Mouse (Mus musculus) left cerebral cortex, postnatal 36 days (tissue): Measurements from ENCODE around the gene Tmed1. TPM values are rescaled to one million over a fixed set of nuclear protein-coding genes. Genes with fewer than 3 reads are reported as not detected.
"Not testable (repeated sequence)": the region's sequence is repeated elsewhere in the genome, so short reads cannot be mapped to it uniquely, and the experiment has no call there.

Experiments
- DNase-seq, 2 experiments: peaks; one replicate each; pipeline ENCODE4 v3.0.0; 2021 to 2022; ENCODE audit warnings: low spot score in 2 of 2, mixed read lengths in 1 of 2
- intact Hi-C: fragments of 180-260 bp; cut with DNase I; formaldehyde crosslinking; loops from one replicate; pipeline ENCODE4 v1.15.1; 2025
- total RNA-seq, 2 experiments: library from RNA; stranded (reverse); gene quantifications; 2 replicates each; pipeline ENCODE4 v1.2.3; 2021

Tmed1 gene
- total RNA-seq, result 10 to 100 TPM; 14.2 to 16.7 TPM

DNA sequence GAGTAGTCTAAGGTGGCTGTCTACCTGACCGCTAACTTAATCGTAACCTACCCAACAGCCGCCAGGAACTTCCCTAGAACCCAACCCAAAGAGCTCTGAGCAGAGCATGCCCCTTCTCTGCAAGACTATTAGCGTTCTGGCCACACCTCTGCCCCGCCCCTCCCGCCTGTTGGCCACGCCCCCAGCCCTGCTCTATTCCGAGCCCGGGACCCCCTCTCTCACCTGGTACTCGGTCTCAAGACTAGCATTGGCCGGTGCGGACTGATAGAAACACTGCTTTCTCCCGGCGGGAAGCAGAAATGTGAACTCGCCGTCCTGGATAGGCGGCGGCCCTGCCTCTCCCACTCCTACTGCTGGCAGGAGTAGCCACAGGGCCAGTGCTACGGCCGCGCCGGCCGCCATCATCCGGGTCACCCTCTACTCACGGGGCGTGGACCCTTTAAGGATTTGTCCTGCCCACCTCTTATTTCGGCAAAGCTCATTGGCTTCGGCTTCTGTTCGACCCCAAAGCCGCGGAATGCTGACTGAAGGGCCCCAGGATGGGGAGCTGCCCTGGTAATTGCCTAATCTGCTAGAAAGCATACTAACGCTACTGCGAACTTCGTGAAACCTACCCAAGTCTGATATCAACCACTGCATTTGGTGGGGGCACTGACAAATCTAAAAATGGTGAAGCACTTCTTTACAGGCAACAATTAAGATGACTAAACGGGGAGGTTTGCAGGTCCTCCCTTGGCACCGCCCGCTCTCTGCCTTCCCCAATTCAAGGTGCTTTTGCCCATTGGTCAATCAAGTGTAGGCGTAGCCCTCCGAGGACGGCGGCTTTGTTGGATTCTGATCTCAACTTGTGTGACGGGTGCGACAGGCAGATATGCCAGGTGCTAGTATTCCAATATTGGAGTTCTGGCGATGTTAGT, at the start of gene Tmed1:
TSS of gene Tmed1 (minus strand) at position 481 of the 917 bp plus-strand sequence.
- peak; percentile 95 to 96 for DNase-seq
- intact Hi-C loops, result loop anchor here (5.0 kb wide), 1 partner anchor 37 kb away; the partner anchor contains the start of gene Carm1

DNA sequence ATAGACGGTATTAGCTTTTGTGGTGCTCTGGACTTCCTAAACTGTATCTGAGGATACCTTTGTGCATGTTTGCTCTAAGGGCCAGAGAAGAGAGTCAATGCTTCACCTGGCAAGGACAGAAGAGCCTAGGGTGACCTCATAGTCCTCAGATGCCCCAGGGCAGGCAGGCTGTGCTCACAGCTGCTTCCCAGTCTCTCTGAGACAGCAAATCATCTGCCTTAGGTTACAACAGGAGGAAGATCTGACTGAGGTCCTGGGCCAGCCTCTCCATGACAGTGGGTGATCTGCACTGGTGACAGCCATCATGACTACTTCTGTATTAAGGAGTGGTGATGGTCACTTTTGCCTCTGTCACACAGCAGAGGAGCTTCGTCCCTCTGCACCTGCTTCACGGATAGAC, 49.1 kb upstream of the Tmed1 start:
- intact Hi-C loops, result no loop called here

DNA sequence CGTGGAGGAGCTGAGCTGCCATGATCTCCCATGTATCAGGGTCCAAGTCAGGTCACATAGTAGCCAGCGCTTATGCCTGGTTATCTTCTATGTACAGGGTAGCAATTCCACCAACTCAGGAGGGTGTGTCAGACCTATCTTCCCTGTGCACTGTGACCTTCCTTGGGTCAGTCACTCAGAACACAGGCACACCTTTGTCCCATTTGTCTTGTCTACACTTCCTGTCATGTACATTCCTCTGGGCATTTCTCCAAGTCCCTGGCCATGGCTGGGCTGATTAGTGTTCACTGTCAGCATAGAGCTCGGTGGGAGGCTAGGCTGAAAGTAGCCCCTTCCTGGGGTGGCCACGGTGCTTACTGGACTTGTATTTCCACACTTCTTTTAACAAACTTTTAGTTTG, 48.3 kb upstream of the Tmed1 start:
- intact Hi-C loops, result no loop called here
- DNase-seq, result no peak

More for the DNA sequence above, 49.1 kb upstream of the Tmed1 start:
- no peak for DNase-seq

DNA sequence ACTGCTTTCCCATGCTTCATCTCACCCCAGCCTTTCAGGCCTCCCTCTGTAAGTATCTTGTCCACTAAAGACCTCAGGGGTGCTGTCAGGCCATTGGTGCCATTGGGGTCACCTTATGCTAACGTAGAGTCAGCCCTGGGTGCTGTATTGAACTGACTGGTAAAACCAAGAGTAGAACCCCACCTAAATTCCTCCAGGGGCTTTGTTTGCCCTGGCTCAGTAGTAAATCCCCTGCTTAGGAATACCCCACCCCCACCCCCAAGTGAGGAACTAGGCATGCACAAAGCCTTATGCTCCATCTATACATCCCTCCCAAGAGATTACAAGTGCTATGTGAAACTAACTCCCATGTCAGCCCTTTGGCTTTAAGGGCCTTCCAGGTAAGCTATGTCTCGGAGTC, 47.5 kb upstream of the Tmed1 start:
- intact Hi-C loops, result no loop called here
- DNase-seq, result no peak

DNA sequence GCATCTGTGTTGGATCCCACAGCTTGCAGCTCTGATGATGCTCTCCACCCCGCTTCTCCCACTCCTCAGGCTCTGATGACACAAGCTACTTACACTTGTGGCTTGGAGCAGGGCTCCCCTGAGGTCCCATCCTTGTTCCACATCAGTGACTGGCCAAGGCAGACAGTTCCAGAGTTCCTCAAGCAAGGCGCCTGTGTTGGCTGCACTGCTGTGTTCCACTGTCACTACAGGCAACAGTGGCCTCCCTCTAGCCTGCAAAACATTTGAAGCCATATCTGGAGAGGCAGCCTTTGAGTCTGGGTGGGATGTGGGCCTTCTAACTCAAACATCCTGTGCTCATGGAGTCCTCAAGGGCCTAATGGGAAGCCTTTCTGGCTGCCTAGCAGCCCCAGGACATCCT, 46.9 kb upstream of the Tmed1 start:
- intact Hi-C loops, result no loop called here
- DNase-seq, result no peak

DNA sequence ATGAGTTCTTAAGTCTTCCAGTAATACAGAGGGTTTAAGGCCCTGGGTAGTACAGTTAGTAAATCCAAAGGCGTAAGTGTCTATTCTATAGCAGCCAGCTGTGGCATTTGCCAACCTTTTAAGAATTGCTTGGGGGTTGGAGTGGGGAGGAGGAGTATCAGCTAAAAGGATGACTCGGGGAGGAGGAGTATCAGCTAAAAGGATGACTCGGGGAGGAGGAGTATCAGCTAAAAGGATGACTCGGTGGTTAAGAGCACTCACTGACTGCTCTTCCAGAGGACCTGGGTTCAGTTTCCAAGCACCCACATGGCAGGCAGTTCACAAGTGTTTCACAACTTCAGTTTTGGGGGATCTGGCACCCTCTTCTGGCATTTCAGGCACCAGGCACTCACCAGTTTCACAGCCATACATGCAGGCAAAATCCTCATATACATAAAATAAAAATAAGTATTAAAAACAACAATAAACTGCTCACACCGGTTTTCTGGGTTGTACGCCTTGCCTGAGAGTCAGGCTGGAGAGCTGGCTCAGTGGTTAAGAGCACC, 45.2 kb upstream of the Tmed1 start:
- intact Hi-C loops, result no loop called here
- no peak for DNase-seq

DNA sequence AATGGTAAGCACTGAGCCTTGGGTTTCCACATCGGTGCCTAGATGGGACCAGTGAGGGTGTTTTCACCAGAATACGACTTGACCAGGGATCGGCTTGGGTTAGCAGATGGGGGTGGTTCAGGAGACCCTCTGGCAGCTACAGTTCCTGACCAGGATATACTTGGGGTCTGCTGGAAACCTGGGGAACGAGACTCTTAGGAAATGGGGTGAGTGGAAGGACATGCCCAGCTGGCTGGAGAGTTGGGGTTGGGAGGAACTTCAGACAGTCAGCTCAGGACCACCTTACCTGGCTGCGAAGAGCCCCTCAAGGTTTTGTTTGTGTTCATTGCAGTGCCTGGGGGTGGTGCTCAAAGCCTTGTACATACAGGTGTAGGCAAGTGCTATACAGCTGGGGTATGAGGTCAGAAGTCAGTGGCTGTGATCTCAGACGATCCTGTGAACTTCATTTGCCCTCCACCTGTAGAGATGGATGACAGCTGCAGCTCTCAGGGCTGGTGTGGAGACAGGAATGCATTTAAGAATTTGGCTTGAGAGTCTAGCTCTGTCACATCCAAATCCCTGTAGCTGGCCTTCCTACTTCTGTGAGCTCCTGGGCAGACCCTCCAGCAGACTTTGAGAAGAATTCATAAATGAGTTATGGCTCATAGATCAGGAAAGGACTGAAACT, 43.7 kb upstream of the Tmed1 start:
- no peak for DNase-seq
- intact Hi-C loops, result no loop called here

DNA sequence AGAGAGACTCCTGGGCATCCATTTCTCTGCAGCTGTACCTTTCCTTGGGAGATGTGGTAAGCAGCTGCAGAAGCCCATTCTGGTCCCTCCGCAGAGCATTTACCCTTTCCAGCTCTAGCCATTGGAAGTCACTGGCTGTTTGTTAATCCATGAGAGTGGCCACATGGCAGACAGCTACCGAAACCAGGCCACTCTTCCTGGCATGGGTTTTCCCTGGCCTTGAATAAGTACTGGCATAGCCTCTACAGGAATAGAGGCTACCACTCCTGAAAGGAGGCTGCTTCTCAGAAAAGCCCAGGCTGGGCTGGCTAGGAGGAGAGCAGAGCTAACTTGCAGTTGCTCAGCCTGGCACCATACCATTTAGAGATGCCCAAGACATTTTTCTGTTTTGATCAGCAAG, 41.0 kb upstream of the Tmed1 start:
- no peak for DNase-seq
- intact Hi-C loops, result no loop called here

DNA sequence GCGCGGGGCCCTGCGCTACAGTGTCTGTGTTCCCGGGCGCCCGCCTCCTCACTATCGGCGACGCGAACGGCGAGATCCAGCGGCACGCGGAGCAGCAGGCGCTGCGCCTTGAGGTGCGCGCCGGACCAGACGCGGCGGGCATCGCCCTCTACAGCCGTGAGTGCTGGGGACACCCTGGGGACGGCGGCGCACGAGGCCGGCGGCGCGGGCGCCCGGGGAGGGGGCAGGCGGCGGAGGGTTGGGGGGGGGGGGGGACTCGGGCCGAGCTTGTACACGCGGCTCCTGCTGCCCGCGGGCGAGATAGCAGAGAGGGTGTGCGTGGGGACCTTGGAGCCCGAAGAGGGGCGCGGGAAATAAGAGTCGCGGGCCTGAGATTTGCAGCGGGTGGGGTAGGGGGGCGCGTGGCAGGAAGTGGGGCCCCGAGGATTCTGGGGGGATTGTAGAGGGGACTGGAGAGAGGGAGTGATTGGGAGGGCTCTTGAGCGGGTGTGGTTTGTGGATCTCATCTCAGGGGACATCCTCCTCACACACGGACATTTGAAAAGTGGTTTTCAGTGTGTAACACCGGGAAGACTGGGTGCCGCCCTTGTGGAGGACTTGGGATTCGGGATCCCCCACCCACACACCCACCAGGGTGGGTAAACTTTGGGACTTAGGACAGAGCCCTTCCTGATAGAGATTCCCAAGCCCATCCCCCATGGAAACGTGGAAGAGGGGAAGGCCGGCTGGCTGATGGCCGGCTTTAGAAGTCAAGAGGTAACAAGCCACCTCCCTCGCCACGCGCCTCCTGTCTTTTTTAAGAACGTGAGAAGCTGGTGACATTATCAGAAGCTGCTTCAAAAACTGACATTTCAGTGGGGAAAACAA, 37.3 kb upstream of the Tmed1 start:
- intact Hi-C loops, result loop anchor here (5.0 kb wide), 1 partner anchor 35 kb away; the partner anchor contains the start of gene Tmed1
- peak; percentile 61 to 70 for DNase-seq

DNA sequence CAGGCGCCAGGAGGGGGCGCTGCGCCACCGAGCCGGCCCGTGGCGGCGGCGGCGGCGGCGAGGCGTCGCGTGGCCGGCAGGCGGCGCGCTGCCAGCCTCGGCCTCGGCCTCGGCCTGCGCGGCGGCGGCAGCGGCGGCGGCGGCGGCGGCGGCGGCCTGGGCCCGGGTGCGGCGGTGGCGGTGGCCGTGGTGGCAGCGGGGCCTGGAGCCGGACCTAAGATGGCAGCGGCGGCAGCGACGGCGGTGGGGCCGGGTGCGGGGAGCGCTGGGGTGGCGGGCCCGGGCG, 36.7 kb upstream of the Tmed1 start, which contains the start of gene Carm1:
TSS of gene Carm1 (plus strand) at position 106 of the 286 bp plus-strand sequence.
- no peak for DNase-seq
- intact Hi-C loops, result loop anchor here (1.0 to 5.0 kb wide), 2 partner anchors 34 to 46 kb away; partner anchors contain the start of genes Timm29, Tmed1 and Yipf2

DNA sequence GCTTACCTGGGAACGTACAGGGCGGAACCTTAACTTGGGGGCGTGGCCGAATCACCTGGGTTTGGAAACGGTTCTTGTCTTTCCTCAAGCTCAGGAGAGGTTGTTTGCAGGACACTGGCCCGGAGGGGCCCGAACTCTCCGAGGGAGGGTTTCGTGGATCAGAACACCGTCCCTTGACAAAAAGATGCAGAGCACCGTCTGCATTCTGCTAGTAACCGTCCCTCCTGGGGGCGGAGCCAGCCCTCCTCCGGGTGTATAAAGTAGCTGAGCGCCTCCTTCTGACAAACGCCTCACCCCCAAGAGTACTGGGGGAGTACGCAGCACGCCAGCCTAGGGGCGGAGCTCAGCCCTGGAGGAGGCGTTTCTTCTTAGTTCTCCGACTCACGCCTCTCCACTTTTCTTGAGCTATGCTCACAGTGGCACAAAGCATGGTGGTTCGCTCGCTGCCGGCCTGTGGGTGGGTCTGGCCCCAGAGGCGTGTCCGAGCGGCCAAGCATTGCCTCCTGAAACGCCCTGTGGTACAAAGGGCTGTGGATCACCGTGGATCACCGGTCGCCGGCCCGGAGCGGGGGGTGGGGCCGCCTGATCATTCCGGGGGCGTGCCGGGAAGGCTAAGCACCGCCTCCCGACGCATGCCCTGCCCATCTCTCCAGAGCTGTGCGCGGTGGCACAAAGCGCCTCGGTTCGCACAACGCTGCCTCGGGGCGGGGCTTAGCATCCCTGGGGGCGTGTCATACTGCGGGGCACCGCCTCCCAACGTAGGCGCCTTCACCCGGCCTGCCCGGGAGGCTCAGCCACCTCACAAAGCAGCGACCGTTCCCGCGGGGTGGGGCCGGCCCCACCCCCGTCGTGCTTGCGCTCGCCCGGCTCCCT, 36.1 kb upstream of the Tmed1 start:
- intact Hi-C loops, result loop anchor here (1.0 to 5.0 kb wide), 2 partner anchors 34 to 46 kb away; partner anchors contain the start of genes Timm29, Tmed1 and Yipf2
- DNase-seq, result peak; percentile 98 to 99

DNA sequence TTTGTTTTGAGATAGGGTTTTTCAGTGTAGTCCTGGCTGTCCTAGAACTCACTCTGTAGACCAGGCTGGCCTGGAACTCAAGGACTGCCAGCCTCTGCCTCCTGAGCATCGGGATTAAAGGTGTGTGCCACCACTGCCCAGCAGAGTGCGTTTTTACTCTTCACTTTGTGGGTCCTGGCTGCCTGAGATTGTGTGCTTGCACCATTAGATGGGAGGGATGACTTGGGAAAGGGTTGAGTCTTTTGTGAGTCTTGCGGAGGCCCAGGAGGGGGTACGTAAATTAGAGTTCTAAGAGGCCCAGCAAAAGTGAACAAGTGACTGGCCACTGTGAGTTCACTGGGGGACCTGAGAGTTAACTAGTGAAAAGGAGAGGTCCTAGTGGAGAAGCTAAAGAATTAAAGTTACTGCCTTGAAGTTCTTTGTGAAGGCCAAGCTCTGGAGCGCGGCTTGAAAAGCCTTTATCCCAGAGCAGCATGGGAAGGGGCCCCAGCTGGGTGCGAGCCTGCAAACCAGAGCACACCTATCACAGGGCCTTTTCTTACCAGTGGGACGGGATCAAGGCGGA, 35.4 kb upstream of the Tmed1 start:
- DNase-seq, result no peak
- intact Hi-C loops, result loop anchor here (5.0 kb wide), 1 partner anchor 33 kb away; the partner anchor contains the start of gene Tmed1

DNA sequence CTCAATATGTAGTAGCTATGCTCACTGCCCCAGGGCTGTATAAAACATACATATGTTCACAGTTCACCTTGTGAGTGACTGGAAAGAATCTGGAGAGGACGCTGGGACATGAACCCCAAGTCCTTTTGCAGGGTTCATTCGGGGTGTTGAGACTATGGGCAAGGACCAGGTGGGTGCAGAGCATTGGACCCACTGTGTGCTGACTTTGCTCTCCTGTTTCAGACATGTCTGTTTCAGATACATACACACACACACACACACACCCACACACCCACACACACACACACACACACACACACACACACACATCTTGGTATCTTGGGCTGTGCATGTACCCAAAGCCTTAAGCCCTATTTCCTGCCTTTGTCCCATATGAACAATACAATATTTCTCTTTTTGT, 31.9 kb upstream of the Tmed1 start:
- DNase-seq, intact Hi-C loops: not testable (repeated sequence)

DNA sequence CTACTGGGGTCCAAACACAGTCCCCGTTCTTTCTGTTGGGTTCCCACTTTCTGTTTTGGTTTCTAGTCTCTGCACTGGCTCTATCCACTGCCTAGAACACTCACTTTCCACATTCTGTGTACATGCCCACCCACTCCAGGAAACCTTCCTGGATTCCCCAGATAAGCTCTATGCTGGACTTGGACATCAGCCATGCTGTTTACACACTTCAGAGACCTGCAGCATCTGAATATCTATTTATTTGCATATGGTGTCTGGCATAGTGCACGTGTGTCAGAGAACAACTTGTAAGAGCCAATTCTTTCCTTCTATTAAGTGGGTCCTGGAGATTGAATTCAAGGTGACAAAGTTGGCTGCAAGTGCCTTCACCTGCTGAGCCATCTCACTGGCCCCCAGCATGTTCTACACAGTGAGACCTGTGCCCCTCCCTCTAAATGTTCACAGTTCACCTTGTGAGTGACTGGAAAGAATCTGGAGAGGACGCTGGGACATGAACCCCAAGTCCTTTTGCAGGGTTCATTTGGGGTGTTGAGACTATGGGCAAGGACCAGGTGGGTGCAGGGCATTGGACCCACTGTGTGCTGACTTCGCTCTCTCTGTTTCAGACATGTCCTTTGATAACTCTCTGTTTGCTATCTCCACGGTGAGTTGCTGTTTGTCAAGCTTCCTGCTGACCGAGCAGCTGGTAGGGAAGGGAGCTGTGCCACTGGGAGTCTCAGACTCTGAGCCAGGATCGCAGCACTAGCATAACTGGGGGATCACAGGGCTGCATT, 30.1 kb upstream of the Tmed1 start:
- intact Hi-C loops, result no loop called here
- DNase-seq, result no peak

DNA sequence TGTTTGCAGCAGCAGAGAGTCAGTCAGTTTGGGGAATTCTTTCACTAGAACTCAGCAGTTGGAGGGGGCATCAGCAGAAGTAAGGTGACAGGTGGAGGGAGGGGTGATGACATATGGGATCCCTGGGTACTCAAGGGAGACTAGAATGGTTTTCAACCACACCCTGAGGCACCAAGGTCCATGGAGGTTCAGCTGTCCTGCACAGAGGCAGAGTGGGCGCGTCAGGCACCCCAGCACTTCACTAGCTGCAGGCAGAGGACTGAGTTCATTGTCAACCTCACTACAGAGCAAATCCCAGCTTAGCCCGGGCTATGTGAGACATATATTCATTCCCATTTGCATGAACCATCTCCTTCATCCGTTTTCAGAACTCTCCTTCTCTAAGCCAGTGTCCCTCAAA, 27.0 kb upstream of the Tmed1 start:
- intact Hi-C loops, result no loop called here
- DNase-seq, result no peak

DNA sequence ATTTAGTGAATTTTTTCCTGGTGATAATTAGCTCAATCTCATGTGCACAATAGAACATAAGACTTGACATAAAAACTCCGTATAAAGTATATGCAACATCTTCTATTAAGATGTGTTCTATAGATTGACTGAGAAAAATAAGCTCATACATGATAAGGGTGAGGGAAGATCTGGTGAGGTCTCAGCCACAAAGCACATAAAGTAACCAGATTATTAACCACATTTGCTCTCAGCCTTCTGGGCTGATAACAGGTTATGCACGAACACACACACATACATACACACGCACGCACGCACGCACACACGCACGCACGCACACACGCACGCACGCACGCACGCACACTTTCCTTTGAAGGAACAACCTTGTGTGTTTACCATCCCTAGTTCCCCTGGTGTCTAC, 26.4 kb upstream of the Tmed1 start:
- DNase-seq, result no peak
- intact Hi-C loops, result no loop called here

DNA sequence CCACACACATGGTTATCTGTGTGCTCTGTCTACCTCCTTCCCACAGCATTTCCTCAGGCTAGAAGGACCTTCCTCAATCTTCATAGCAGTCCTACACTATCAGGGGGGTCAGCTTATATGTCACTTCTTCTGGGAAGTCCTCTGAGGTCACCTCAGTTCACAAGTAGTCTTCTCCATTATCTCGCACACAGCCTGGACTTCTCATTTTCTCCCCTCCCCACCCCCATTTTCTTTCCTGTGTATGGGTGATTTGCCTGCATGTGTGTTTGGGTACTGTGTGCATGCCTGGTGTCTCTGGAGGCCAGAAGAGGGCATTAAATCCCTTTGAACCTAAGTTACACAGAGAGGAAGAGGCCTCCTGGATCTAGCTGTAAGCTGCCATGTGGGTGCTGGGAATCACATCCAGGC, 17.9 kb upstream of the Tmed1 start:
- intact Hi-C loops, result no loop called here

More for the DNA sequence above, 17.9 kb upstream of the Tmed1 start:
- no peak for DNase-seq
